Mouse (Mus musculus) liver, embryonic 12.5 days (tissue): ENCODE results near the gene Sppl3. TPM values are rescaled to one million over a fixed set of nuclear protein-coding genes. Genes with fewer than 3 reads are reported as not detected.

Experiments used
- polyA plus RNA-seq: library from polyadenylated mRNA; unstranded; fragments of >200 nt; fragmentation: Nextera tagmentation; extraction: Ambion mirVana; gene quantifications from 2 replicates; pipeline ENCODE4 v1.2.1, GENCODE M21; 2016

The Sppl3 gene
- polyA plus RNA-seq, 1 experiment from 2014 or later = 19.3 TPM

Other genes with a start within 250 kb of the Sppl3 start
- 85.2 and 87.5 TPM in 2 replicates for gene Ankrd13a, start 236.5 kb upstream of the Sppl3 start, polyA plus RNA-seq
- 28.1 and 28.3 TPM in 2 replicates for gene Git2, start 235.6 kb upstream of the Sppl3 start, polyA plus RNA-seq
- gene 1500011B03Rik, start 187.7 kb upstream of the Sppl3 start, polyA plus RNA-seq = 37.4 and 41.8 TPM in 2 replicates
- gene 4930519G04Rik, start 157.5 kb upstream of the Sppl3 start, polyA plus RNA-seq = not detected in 2 replicates
- gene Gm9936, start 152.5 kb upstream of the Sppl3 start, polyA plus RNA-seq = not detected in 2 replicates
- 3.5 and 3.9 TPM in 2 replicates for gene Oasl2, start 114.2 kb upstream of the Sppl3 start, polyA plus RNA-seq
- gene Oasl1, start 87.9 kb upstream of the Sppl3 start, polyA plus RNA-seq = 0.29 and 0.30 TPM in 2 replicates
- gene 2210016L21Rik, start 69.0 kb upstream of the Sppl3 start, polyA plus RNA-seq = 22.1 and 25.2 TPM in 2 replicates
- gene Hnf1a, start 40.0 kb upstream of the Sppl3 start, polyA plus RNA-seq = 3.8 and 3.9 TPM in 2 replicates
- 12.2 and 15.1 TPM in 2 replicates for gene Gm10401, start 87.2 kb downstream of the Sppl3 start, polyA plus RNA-seq
- 43.9 and 51.1 TPM in 2 replicates for gene Acads, start 108.2 kb downstream of the Sppl3 start, polyA plus RNA-seq
- gene Unc119b, start 123.8 kb downstream of the Sppl3 start, polyA plus RNA-seq = 16.1 and 17.6 TPM in 2 replicates
- 46.8 and 49.2 TPM in 2 replicates for gene Mlec, start 147.0 kb downstream of the Sppl3 start, polyA plus RNA-seq
- 0.20 and 0.36 TPM in 2 replicates for gene Cabp1, start 183.2 kb downstream of the Sppl3 start, polyA plus RNA-seq
- gene Pop5, start 224.7 kb downstream of the Sppl3 start, polyA plus RNA-seq = 140 and 143 TPM in 2 replicates